Mouse (Mus musculus) stomach, postnatal 0 days (tissue): ENCODE measurements around the gene Bbs10. TPM values are rescaled to one million over a fixed set of nuclear protein-coding genes. Genes with fewer than 3 reads are reported as not detected.

Experiments
- ATAC-seq: fragments of 200-750 bp; cut with Nextera tagmentation; 2 replicates; pipeline ENCODE4 v1.8.0; 2017; ENCODE audit not compliant: low FRiP score, low TSS enrichment
- DNase-seq: peaks from one replicate; pipeline ENCODE4 v3.0.0-alpha.2; 2016; ENCODE audit warnings: low spot score
- H3K27ac ChIP-seq: fragments of 300-500 bp; sonication (generic); replicated peaks from 2 replicates; pipeline ENCODE4 v1.5.1; 2014; ENCODE audit warnings: mild to moderate bottlenecking, control low read depth
- H3K27me3 ChIP-seq: fragments of 300-500 bp; sonication (generic); 2 replicates; pipeline ENCODE4 v1.6.1; 2014; ENCODE audit warnings: low read length; ENCODE audit not compliant: control insufficient read depth, insufficient read depth
- H3K36me3 ChIP-seq: fragments of 300-500 bp; sonication (generic); 2 replicates; pipeline ENCODE4 v1.6.1; 2014; ENCODE audit warnings: low read length, mixed read lengths; ENCODE audit not compliant: control insufficient read depth, insufficient read depth
- H3K4me1 ChIP-seq: fragments of 300-500 bp; sonication (generic); replicated peaks from 2 replicates; pipeline ENCODE4 v1.6.1; 2014; ENCODE audit warnings: antibody characterized with exemption; ENCODE audit not compliant: control insufficient read depth, insufficient read depth
- H3K4me2 ChIP-seq: fragments of 300-500 bp; sonication (generic); replicated peaks from 2 replicates; pipeline ENCODE4 v1.6.1; 2014; ENCODE audit warnings: low read depth, mild to moderate bottlenecking, control low read depth, moderate library complexity
- H3K4me3 ChIP-seq: fragments of 300-500 bp; sonication (generic); 2 replicates; pipeline ENCODE4 v1.5.1; 2014; ENCODE audit warnings: low read depth, low read length, control low read depth
- H3K9ac ChIP-seq: fragments of 300-500 bp; sonication (generic); 2 replicates; pipeline ENCODE4 v1.6.1; 2014; ENCODE audit warnings: mild to moderate bottlenecking, low read length, control low read depth, mixed read lengths
- H3K9me3 ChIP-seq: fragments of 300-500 bp; sonication (generic); 2 replicates; pipeline ENCODE4 v1.6.1; 2016; ENCODE audit warnings: low read length; ENCODE audit not compliant: control insufficient read depth
- CTCF ChIP-seq: IDR thresholded peaks from 2 replicates; pipeline ENCODE4 v1.5.1; 2016; ENCODE audit warnings: antibody characterized with exemption, low read depth, mild to moderate bottlenecking, moderate library complexity
- EP300 ChIP-seq: optimal IDR thresholded peaks from 2 replicates; pipeline ENCODE3; 2016; ENCODE audit warnings: antibody characterized with exemption
- WGBS: fragments of 180-500 bp; shearing (Covaris S2); extraction: QIAGEN DNeasy Blood & Tissue Kit; methylation state at CpG from one replicate; pipeline ENCODE4 v1.1.7; 2014; 5-methylcytosine and 5-hydroxymethylcytosine counted together
- polyA plus RNA-seq: library from polyadenylated mRNA; unstranded; fragments of >200 nt; fragmentation: Nextera tagmentation; extraction: Ambion mirVana; gene quantifications from 2 replicates; pipeline ENCODE4 v1.2.1, GENCODE M21; 2015

The Bbs10 gene
- polyA plus RNA-seq, 1 experiment from 2014 or later: 1.5 TPM

- WGBS: 84% methylated on average over 3 of the region's 3 CpGs
- Histone ChIP-seq H3K27me3 (no peaks in the 10 kb centered on the region), H3K27ac (no peak overlapping the region), H3K4me2 (no peak overlapping the region), H3K4me3 (no peak overlapping the region), H3K9ac (no peak overlapping the region), H3K9me3 (no peaks in the 10 kb centered on the region), H3K36me3 (no peaks in the 10 kb centered on the region), H3K4me1 (no peaks in the 10 kb centered on the region)
- DNase-seq (no peak), ATAC-seq (no peak)
- no peak for TF ChIP-seq CTCF
These were observed 17.5 kb downstream of the Bbs10 start for GRCm38 (mm10) chr10:111315940-111316339.

DNA sequence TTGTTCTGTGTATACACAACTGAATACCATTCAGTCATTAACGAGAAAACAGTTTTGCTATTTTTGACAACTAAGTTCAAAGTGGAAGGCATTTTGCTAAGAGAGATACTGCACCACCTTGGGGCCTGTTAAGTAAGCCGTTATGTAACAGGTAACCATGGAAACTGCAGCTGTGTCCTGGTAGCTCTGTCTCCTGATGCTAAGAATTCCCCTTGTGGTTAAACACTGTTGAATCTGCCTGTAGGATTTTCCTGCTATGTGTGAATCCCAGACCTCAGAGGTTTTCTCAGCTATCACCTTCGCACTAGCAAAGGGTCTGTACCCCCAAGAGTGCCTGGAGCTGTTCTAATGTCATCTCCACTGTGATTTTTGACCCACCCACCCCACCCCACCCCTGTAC lies 19.5 kb downstream of the Bbs10 start:
- 59% methylated on average over 3 of the region's 3 CpGs for WGBS
- no peaks in the 10 kb centered on the region for H3K36me3 ChIP-seq
- H3K9me3 ChIP-seq: no peaks in the 10 kb centered on the region
- H3K27me3 ChIP-seq: no peaks in the 10 kb centered on the region
- DNase-seq: no peak
- no peak overlapping the region for H3K27ac ChIP-seq
- no peak overlapping the region for H3K4me2 ChIP-seq
- no peak for ATAC-seq
- no peaks in the 10 kb centered on the region for H3K4me1 ChIP-seq
- no peak for TF ChIP-seq EP300
- no peak for TF ChIP-seq CTCF
- H3K9ac ChIP-seq: no peak overlapping the region
- no peak overlapping the region for H3K4me3 ChIP-seq

GRCm38 (mm10) chr10:111318805-111319500 lies 20.5 kb downstream of the Bbs10 start:
- Histone ChIP-seq H3K27me3 (no peaks in the 10 kb centered on the region), H3K27ac (no peak overlapping the region), H3K36me3 (no peaks in the 10 kb centered on the region), H3K9me3 (no peaks in the 10 kb centered on the region), H3K4me2 (no peak overlapping the region), H3K9ac (no peak overlapping the region), H3K4me1 (no peaks in the 10 kb centered on the region), H3K4me3 (no peak overlapping the region)
- WGBS: 84% methylated on average over 9 of the region's 9 CpGs
- TF ChIP-seq EP300 (no peak), CTCF (no peak)
- ATAC-seq (no peak), DNase-seq (no peak)

DNA sequence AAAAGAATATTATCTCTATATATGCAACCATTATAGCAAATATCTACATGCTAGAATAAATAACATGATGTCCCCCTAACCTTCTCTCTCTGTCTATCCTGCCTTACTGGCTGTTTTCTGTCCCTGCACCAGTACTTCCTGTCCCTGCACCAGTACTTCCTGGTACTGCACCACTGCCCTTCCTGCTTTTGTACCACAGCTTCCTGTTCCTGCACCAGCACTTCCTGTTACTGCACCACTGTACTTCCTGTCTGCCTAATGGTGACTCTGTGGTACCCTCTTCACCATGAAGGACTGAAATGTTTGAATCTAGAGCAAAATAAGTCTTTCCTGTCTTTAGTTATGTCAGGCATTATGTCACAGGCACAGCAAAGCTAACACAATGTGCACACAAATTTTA lies 22.1 kb downstream of the Bbs10 start:
- no peaks in the 10 kb centered on the region for H3K4me1 ChIP-seq

DNA sequence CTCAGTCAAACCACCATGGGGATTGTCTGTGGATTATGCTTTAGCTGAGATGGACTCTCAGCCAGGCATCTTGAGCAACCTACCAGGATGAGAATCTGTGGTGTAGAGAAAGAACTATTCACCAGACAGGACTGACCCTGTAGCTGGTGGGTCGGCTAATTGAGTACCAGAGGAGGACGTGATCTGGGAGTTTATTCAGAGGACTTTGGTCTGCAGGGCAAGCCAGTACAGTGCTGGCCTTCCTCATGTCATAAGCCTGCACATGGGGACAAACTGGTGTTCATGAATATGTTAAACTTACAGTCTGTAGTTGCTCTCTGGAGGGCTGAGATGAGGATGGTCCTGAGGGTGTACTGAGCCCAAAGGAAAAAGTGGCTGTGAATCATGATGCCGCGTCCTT lies 29.5 kb downstream of the Bbs10 start:
- Histone ChIP-seq H3K27ac (no peak overlapping the region), H3K27me3 (no peaks in the 10 kb centered on the region), H3K4me2 (no peak overlapping the region), H3K9ac (no peak overlapping the region), H3K4me1 (no peaks in the 10 kb centered on the region), H3K4me3 (no peak overlapping the region), H3K36me3 (no peaks in the 10 kb centered on the region), H3K9me3 (no peaks in the 10 kb centered on the region)
- no peak for TF ChIP-seq EP300
- no peak for TF ChIP-seq CTCF
- ATAC-seq (no peak), DNase-seq (no peak)
- WGBS: 79% methylated on average over 4 of the region's 4 CpGs

More for the DNA sequence above, 22.1 kb downstream of the Bbs10 start:
- H3K9me3 ChIP-seq: no peaks in the 10 kb centered on the region
- ATAC-seq (no peak), DNase-seq (no peak)
- H3K27ac ChIP-seq: no peak overlapping the region
- H3K27me3 ChIP-seq: no peaks in the 10 kb centered on the region
- TF ChIP-seq EP300 (no peak), CTCF (no peak)
- no peak overlapping the region for H3K9ac ChIP-seq
- H3K36me3 ChIP-seq: no peaks in the 10 kb centered on the region
- no peak overlapping the region for H3K4me2 ChIP-seq
- H3K4me3 ChIP-seq: no peak overlapping the region

DNA sequence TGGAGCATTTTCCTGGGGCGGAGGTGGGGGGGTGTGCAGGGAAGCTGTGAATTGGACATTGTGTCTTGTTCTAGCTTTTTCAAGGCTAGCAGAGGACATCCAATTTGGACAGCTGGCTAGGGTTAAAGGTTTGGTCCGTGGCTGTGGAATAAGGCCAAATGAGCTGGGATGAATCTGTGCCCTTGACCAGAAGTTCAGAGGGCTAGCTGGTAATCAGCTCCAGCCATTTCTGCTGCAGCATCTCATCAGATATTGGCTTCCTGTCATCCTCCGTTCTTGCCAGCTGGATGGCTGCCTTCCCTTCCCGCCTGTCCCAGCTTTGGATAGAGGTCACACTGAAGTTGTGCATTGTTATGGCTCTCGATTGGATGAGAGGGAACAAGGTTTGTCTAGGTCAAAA lies 30.8 kb downstream of the Bbs10 start:
- Histone ChIP-seq H3K9ac (no peak overlapping the region), H3K4me1 (no peaks in the 10 kb centered on the region), H3K27ac (no peak overlapping the region), H3K9me3 (no peaks in the 10 kb centered on the region), H3K27me3 (no peaks in the 10 kb centered on the region), H3K36me3 (no peaks in the 10 kb centered on the region), H3K4me2 (no peak overlapping the region), H3K4me3 (no peak overlapping the region)
- DNase-seq (no peak), ATAC-seq (no peak)
- WGBS: 65% methylated on average over 5 of the region's 5 CpGs
- TF ChIP-seq CTCF (no peak), EP300 (no peak)
